Mouse (Mus musculus): ENCODE data around the gene Clec4f.

GRCm38 (mm10) chr6:83701001-83701400 lies 45.0 kb upstream of the Clec4f start:
- TF ChIP-seq CTCF (conservative IDR thresholded peaks at IDR 0.05; ENCODE audit: low read length) (no peak), POU5F1 (IDR thresholded peaks at IDR 0.05; ENCODE audit: borderline replicate concordance, low read length) (no peak), NANOG (IDR thresholded peaks at IDR 0.05; ENCODE audit: borderline replicate concordance, low read length) (no peak)
